Mouse (Mus musculus): ENCODE measurements around the gene Pced1b. TPM values are rescaled to one million over a fixed set of nuclear protein-coding genes. Genes with fewer than 3 reads are reported as not detected.
A peak's percentile ranks its signal among the peaks of the same experiment; 100 is the strongest.

Pced1b gene
- total RNA-seq, 1 experiment from 2014 or later = 9.9 TPM

- ATAC-seq (replicated peaks; ENCODE audit: low read depth, poor library complexity, severe bottlenecking) = no peak
Observed at GRCm38 (mm10) chr15:97282572-97282881, 35.6 kb downstream of the Pced1b start.

- no peak for ATAC-seq (replicated peaks; ENCODE audit: low read depth, poor library complexity, severe bottlenecking)
Observed at GRCm38 (mm10) chr15:97284201-97284600, 37.3 kb downstream of the Pced1b start.

GRCm38 (mm10) chr15:97285665-97286212 lies 38.8 kb downstream of the Pced1b start:
- no peak for ATAC-seq (replicated peaks; ENCODE audit: low read depth, poor library complexity, severe bottlenecking)

- ATAC-seq (replicated peaks; ENCODE audit: low read depth, poor library complexity, severe bottlenecking) = no peak
Observed at GRCm38 (mm10) chr15:97286731-97287130, 39.8 kb downstream of the Pced1b start.

GRCm38 (mm10) chr15:97287436-97288143 lies 40.7 kb downstream of the Pced1b start:
- no peak for ATAC-seq (replicated peaks; ENCODE audit: low read depth, poor library complexity, severe bottlenecking)

GRCm38 (mm10) chr15:97288690-97289089 lies 41.8 kb downstream of the Pced1b start:
- ATAC-seq (replicated peaks; ENCODE audit: low read depth, poor library complexity, severe bottlenecking) = no peak

- no peak for ATAC-seq (replicated peaks; ENCODE audit: low read depth, poor library complexity, severe bottlenecking)
Observed at GRCm38 (mm10) chr15:97289176-97289575, 42.3 kb downstream of the Pced1b start.

- no peak for ATAC-seq (replicated peaks; ENCODE audit: low read depth, poor library complexity, severe bottlenecking)
Observed at GRCm38 (mm10) chr15:97290351-97290750, 43.4 kb downstream of the Pced1b start.

GRCm38 (mm10) chr15:97291291-97292050 lies 44.6 kb downstream of the Pced1b start:
- ATAC-seq (replicated peaks; ENCODE audit: low read depth, poor library complexity, severe bottlenecking) = no peak

- ATAC-seq (replicated peaks; ENCODE audit: low read depth, poor library complexity, severe bottlenecking) = no peak
Observed at GRCm38 (mm10) chr15:97307935-97308334, 61.0 kb downstream of the Pced1b start.

- ATAC-seq (replicated peaks; ENCODE audit: low read depth, poor library complexity, severe bottlenecking) = no peak
Observed at GRCm38 (mm10) chr15:97309533-97309932, 62.6 kb downstream of the Pced1b start.

- ATAC-seq (replicated peaks; ENCODE audit: low read depth, poor library complexity, severe bottlenecking) = no peak
Observed at GRCm38 (mm10) chr15:97310251-97310650, 63.3 kb downstream of the Pced1b start.

GRCm38 (mm10) chr15:97311211-97311610 lies 64.3 kb downstream of the Pced1b start:
- ATAC-seq (replicated peaks; ENCODE audit: low read depth, poor library complexity, severe bottlenecking) = no peak

- ATAC-seq (replicated peaks; ENCODE audit: low read depth, poor library complexity, severe bottlenecking) = peak; percentile 87
Observed at GRCm38 (mm10) chr15:97311937-97312336, 65.0 kb downstream of the Pced1b start.

GRCm38 (mm10) chr15:97314720-97315421 lies 68.0 kb downstream of the Pced1b start:
- ATAC-seq (replicated peaks; ENCODE audit: low read depth, poor library complexity, severe bottlenecking) = no peak

GRCm38 (mm10) chr15:97315422-97315757 lies 68.5 kb downstream of the Pced1b start:
- no peak for ATAC-seq (replicated peaks; ENCODE audit: low read depth, poor library complexity, severe bottlenecking)

- no peak for ATAC-seq (replicated peaks; ENCODE audit: low read depth, poor library complexity, severe bottlenecking)
Observed at GRCm38 (mm10) chr15:97318365-97319001, 71.6 kb downstream of the Pced1b start.

GRCm38 (mm10) chr15:97322821-97323220 lies 75.9 kb downstream of the Pced1b start:
- ATAC-seq (replicated peaks; ENCODE audit: low read depth, poor library complexity, severe bottlenecking) = no peak

- ATAC-seq (replicated peaks; ENCODE audit: low read depth, poor library complexity, severe bottlenecking) = no peak
Observed at GRCm38 (mm10) chr15:97323466-97323865, 76.6 kb downstream of the Pced1b start.

GRCm38 (mm10) chr15:97324311-97324710 lies 77.4 kb downstream of the Pced1b start:
- ATAC-seq (replicated peaks; ENCODE audit: low read depth, poor library complexity, severe bottlenecking) = no peak

All from common myeloid progenitor, adult 5-6 weeks (primary cell).